Mouse (Mus musculus): Measurements from ENCODE around the gene Vkorc1l1. TPM values are rescaled to one million over a fixed set of nuclear protein-coding genes. Genes with fewer than 3 reads are reported as not detected.
A peak's percentile ranks its signal among the peaks of the same experiment; 100 is the strongest.

Gene Vkorc1l1
- total RNA-seq, 2 experiments from 2014 or later, result 44.9 to 50.8 TPM

DNA sequence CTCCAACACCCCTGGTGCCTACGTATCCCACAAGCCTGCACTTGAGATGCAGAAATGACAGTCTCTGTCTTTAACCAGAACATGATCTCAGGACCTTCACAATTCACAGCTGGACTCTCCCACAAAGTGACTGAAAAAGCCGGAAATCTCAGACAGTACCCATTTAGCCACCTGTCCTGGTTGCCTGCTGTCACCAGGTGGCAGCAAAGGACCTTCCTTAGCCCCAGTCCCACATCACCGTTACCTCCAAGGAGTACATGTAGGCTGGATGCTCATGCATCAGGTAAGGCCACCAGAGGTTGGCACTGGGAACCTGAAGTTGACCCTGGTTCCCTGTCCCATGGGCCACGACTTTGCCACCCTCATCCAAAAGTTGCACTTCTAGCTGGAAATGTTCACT, 57.3 kb downstream of the Vkorc1l1 start:
- peak; percentile 49 to 51 for DNase-seq (ENCODE audit: low spot score in 2 of 2)

DNA sequence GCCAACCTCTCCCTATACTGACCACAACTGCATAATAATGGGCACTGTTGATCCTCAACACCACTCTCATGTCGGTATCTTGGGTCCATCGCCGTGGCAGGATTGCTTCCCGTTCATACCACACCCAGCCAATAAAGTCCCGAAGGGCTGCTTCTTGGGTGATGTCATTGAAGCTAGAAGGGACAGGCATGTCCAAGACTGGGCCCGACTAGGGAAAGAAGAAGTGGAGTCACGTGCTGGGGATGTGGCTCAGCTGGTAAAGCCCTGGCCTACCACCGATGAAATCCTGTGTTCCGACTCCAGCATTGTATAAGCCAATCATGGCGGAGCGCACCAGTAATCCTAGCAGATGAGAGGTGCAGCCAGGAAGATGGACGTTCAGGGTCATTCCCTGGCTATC, 59.0 kb downstream of the Vkorc1l1 start:
- DNase-seq (ENCODE audit: low spot score in 2 of 2), result no peak

DNA sequence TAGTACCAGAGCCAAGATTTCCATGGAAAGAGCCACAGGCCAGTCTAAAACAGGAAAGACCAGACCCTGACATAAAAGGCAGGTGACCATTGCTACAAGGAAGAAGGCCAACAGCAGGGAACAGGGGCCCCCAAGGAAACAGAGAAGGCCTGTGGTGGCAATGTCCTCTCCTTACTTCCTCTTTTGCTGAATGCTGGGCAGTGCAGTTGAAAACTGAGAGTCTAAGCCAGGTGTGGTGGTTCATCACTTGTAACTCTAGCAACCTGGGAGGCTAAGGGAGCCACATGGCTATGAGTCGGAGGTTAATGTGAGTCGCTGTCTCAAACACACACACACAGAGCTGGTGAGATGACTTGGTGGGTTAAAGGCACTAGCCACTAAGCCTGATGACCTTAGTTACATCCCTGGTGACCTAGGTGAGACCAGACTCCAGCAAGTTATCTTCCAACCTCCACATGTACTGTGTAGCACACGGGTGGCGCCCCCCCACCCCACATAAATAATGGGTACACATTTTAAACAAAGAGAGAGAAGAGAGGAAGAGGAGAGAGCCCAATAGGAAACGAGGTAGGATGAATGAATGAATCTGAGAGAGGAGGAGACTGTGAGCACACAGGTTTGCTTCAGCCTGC, 59.7 kb downstream of the Vkorc1l1 start:
- no peak for DNase-seq (ENCODE audit: low spot score in 2 of 2)

DNA sequence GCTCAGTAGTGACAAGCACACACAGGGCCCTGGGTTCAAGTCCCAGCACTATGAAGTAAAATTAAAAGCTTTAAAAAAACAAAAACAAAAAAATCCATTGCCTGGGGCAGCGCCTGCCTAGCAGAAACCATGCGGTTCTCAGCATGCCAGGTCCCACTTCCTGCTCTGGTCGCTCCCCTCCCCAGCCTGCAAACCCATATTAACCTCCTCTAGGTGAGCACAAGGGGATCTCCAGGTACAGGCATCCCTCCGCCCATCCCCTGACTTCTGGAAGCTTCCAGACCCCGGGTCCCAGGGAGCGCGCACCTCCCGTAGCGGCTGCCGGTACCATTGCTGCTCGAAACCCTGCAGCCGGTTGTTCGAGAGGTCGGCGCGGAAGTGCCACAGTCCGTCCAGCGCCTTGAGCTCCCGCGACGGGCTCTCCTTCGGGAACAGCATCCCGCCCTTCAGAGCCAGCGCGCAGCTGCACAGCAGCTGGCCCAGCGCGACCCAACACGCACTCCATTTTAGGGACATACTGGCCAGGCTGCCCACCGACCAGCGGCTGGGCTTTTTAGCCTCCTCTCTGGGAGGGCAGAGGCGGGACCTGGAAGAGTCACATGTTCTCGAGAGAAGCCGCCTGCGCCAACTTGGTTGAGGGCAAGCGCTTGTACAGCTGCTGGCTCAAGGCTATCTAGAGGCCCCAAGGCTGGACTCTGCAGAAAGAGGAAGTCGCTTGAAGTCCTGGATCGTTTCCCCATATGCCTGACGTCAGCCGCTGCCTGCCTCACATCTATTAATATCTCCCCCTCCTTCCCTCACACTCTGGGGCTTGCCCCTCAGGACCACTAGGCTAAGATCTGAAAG, 60.8 kb downstream of the Vkorc1l1 start, which contains the start of gene Gusb:
Gene Gusb (minus strand): TSS at position 749 of the 846 bp plus-strand sequence.
- peak; percentile 58 to 64 for DNase-seq (ENCODE audit: low spot score in 2 of 2)

DNA sequence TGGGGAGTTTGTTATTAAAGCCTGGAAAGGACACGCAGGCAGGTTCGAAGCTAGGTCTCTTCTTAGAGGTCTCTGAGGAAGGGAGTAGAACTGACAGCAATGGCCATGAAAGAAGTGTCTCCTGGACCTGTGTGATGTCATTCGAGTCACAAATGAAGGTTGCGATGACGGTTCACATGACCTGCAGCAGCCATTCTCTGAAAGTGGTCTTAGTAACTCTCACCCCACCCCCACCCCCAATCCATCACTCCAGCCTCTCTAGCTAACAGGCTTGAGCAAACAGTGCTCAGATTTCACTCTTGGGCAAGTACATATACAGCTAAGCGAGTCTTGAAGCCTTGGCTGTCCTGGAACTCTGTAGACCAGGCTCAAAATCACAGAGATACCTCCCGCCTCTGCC, 61.5 kb downstream of the Vkorc1l1 start:
- no peak for DNase-seq (ENCODE audit: low spot score in 2 of 2)

DNA sequence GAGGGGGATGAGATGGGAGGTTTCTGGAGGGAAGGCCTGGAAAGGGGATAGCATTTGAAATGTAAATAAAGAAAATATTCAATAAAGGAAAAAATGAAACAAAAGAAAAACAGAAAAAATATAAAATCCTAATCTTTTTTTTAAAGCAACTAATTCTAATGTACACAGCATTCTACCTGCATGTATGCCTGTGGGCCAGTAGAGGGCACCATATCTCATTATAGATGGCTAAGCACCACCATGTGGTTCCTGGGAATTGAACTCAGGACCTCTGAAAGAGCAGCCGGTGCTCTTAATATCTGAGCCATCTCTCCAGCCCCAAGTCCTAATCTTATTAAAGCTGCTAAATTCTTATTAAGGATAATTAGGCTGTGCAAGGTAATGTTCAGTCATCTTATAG, 65.6 kb downstream of the Vkorc1l1 start:
- no peak for DNase-seq (ENCODE audit: low spot score in 2 of 2)

DNA sequence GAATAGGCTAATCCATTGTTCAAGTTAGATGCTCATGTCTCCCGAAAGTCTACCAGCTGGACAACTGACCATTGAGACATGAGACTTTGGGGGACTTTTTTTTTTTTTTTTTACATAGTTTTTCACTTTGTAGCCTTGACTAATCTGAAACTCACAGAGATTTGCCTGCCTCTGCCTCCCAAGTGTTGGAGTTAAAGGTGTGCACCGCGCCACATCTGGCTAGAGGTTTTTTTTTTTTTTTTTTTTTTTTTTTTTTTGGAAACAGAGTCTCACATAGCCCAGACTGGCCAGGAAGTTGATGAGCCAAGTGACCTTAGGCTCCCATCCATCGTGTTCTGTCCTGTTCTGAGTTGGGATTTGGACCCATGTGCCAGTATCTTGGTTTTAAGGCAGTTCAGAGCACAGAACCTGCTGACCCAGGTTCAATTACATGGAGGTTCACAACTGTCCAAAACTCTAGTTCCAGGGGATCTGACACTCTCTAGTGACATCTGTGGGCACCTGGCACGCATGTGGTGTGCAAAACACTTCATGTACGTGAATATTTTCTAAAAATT, 66.3 kb downstream of the Vkorc1l1 start:
- DNase-seq (ENCODE audit: low spot score in 2 of 2), result no peak

DNA sequence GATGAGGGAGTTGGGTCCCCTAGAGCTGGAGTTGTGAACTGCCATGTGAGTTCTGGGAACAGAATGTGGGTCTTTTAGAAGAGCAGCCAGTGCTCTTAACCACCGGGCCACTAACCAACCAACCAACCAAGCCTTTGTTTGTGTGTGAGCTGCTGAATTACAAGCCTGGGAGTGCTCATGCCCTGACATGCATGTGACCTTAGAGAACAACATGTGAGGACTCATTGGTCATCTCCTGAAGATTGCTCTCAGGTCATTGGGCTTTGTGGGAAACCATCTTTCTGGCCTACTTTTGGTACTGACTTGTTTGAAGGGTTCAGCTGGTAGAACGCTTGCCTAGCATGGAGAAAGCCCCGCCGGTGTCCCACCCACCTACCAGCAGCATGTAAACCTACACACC, 68.0 kb downstream of the Vkorc1l1 start:
- no peak for DNase-seq (ENCODE audit: low spot score in 2 of 2)

DNA sequence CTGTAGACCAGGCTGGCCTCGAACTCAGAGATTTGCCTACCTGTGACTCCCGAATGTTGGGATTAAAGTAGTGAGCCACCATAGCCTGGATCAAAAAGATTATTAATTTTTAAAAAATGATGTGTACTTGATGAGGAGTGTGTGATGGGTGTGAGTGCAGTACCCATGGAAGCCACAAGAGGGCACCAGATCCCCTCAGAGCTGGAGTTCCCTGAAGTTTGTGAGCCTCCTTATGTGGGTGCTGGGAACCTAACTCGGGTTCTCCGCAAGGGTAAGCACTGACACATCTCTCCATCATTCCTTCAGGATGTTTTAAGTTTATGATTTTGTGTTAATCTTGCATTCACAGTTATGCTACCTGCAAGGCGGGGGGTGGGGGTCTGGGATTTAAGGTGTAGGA, 69.2 kb downstream of the Vkorc1l1 start:
- DNase-seq (ENCODE audit: low spot score in 2 of 2), result no peak

DNA sequence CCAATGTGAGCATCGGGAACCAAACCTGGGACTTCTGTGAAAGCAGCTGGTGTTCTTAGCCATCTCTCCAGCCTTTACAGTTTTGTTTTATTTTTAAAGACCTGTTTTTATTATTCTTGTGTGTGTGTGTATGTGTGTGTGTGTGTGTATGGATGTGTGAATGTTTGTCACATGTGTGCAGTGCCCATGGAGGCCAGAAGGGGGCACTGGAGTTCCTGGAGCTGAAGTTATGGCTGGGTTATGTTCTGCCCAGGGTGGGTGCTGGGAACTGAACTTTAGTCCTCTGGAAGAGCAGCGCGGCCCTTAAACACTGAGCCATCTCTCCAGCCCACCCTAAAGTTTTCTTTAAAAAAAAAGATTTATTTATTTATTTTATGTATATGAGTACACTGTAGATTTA, 73.3 kb downstream of the Vkorc1l1 start:
- no peak for DNase-seq (ENCODE audit: low spot score in 2 of 2)

DNA sequence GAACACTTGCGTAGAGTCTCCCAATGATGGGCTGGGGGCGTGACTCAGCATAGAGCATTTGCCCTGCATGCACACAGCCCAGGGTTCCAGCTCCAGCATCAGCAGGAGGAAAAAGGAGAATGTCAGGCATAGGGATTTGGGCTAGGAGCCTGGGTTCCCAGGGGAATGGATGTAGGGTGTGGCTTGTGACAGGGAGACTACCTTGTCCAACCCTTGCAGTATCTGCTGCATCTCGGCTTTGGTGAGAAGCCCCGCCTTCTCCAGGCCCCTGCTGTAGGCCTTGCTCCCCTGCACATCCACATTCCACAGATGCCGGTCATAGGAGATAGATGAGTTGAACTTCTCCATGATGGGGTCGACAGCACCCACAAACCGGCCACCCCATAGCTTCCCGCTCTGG, 77.7 kb downstream of the Vkorc1l1 start:
- no peak for DNase-seq (ENCODE audit: low spot score in 2 of 2)

DNA sequence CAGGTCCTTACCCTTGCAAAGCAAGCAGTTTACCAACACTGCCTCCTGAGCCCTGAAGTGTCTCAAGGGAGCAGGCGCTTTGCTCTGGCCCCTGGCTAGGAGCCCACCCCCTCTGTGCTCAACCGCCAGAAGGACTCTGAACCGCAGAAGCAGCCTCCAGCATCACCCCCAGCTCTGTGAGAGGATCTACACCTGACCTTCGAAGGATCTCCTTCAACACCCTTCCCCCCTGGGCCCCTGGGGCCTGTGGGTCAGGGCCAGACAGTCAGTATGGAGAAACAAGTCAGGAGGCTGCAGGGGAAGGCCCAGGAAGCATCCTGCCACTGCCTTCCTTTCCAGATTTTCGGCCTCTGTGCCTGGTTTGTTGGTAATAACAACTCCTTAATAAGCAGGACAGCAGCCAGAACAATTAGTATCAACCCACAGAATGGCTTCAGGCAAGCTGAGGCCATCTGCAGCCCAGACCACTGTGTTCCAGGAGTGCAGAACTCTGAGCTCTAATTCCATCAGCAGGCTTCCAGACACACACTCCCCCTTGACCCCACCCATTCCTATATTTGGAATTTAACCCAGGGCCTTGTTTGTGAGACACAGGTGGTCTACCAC, 79.7 kb downstream of the Vkorc1l1 start:
- no peak for DNase-seq (ENCODE audit: low spot score in 2 of 2)

DNA sequence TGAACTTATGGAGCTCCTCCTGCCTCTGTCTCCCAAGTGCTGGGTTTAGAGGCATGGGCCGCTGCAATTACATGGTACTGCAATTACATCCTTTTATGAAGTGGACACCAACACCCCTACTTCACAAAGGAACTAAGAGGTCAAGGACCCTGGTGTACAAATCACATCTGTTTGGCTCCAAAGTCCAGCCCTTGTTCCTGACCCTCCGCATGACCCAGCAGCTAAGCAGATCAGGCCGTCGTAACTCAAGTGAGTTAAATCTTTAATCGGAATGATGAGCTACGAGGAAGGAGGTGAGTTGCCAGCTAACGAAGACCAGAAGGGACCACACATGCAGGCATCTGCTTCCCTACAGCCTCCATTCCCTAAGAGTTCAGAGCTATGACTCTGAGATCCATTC, 80.6 kb downstream of the Vkorc1l1 start:
- no peak for DNase-seq (ENCODE audit: low spot score in 2 of 2)

DNA sequence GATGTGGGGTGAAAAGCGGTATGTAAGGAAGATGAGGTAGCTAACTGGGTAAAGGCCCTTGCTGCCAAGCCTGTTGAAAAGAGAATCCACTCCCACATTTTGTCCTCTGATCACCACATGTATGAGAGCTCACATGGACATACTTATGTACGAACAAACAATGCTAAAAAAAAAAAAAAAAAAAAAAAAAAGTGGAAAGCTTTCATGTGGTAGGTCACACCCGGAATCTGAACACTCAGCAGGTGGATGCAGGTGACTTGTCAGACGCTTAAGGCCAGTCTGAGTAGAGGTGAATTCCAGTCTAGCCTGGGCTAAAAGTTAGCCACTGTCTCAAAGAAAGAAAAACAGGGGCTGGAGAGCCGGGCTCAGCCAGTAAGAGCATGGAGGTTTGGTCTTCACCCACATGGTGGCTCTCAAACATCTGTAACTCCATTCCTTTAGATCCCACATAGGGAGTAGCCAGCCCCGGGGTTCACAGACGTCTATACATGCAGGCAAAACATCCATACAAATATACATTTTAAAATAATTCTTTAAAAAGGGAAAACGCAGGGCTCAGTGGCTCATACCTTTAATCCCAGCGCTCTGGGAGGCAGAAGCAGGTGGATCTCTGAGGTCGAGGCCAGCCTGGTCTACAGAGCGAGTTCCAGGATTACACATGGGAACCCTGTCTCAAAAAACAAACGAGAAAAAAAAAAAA, 81.4 kb downstream of the Vkorc1l1 start:
- DNase-seq (ENCODE audit: low spot score in 2 of 2), result no peak

DNA sequence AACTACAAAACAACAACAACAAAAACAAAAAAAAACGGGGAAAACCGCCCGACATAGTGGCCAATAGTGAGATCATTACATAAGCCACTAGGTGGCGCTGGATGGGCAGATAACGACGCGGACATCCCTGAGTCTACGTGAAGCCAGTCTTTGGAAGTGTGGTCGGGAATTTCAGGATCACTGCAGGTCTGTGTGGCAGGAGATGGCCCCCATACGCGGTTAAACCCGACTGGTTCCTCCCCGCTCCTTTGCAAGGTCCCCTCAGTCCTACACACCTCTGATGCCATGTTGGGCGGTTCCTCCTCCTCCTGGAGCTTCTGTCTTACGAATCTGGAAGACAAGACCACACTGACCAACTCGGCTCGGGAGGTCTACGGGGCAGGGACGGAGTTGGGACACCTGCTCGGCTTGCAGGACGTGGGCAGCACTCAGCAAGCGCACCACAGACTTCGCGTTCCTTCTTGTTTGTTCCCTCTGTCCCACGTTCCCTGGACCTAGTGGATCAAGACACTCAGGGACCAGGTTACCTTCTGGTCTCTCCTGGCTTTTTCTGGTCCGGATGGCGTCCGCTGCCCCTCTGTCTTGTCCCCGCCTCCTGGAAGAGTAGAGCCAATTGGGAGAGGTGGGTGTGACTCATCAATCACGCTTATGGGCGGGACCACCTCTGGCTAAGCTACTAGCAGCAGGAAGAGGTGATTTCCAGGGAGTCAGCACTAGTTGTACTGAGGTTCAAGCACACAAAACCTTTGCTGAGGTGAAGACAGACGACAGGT, 82.2 kb downstream of the Vkorc1l1 start:
- DNase-seq (ENCODE audit: low spot score in 2 of 2), result peak; percentile 70 to 71

DNA sequence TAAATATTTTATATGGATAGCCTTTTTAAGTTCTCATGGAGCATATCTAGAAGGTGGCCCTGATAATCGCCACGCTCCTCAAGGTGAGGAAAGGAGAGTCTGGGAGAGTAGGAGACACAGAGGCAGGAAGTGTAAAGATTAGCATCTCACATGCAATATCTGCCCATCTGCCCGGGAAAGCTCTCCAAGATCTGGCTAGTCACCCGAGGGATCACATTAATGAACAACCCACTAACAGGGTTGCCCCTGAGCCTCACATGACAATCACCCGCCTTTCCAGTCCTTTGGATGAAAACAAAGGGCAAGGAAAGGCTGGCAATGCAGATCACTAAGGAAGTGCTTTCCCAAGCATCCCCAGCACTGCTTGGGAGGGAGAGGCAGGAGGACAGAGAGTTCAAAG, 85.4 kb downstream of the Vkorc1l1 start:
- DNase-seq (ENCODE audit: low spot score in 2 of 2), result no peak

DNA sequence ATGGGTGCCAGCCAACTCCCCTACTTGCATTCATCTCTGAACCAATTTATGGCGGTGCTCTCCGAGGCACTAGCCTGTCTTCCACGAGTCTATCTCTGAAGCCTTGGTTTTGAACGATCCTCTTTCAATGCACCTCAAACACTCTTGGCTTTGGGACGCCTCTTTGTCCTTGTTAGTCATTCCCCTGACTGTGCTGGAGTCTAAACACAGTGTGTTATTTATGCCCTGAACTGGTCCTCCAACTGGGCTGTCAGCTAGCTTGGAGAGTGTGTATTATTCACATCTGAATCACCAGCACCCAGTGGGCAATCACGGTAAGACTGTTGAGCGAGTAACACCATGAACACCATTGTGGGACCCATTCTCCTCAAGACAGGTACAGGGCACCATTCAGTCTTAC, 85.9 kb downstream of the Vkorc1l1 start:
- DNase-seq (ENCODE audit: low spot score in 2 of 2), result no peak

DNA sequence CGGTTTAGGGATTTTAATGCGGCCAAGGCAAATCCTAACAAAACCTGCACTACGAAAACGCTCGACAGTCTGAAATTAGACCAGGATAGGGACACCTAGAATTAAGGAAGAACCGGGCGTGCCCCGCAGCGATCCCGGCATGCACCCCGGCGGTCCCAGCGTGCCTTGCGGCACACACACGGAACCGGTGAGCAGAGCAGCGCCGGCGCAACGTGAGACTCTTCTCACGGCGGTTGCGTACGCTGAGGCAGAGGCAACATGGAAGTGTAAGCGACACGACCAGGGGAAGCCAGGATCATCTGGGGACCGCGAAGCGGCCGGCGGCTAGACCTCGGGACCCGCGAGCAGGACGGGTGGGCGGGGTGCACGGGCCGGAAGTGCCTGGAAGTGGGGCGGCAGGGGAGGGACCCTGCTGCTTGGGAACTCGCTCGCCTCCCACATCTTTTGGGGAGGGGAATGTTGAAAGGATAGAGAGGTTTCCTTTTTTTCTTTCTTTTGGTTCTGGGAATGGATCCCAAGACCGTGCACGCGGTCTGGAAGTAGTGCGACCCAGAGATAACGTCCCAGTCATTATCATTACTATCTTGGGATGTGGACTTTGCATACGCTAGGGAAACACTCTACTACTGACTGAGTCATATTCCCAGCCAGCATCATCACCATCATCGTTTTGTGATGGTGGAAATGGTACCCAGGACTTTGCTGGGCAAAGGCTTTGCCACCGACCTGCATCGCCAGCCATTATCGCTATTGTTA, 87.5 kb downstream of the Vkorc1l1 start, which contains the start of the genes Asl and Crcp:
Gene Asl (minus strand): TSS at position 106 of the 756 bp plus-strand sequence.
Gene Crcp (plus strand): TSS at position 149 of the 756 bp plus-strand sequence.
- DNase-seq (ENCODE audit: low spot score in 2 of 2), result peak; percentile 93 to 94
